Mouse (Mus musculus) common myeloid progenitor, adult 5-6 weeks (primary cell): ENCODE measurements around the gene Sarnp. TPM values are rescaled to one million over a fixed set of nuclear protein-coding genes. Genes with fewer than 3 reads are reported as not detected.

Experiments used
- ATAC-seq: replicated peaks from 2 replicates; pipeline ENCODE4 v1.8.0; 2016; ENCODE audit warnings: low read depth, mild to moderate bottlenecking, moderate TSS enrichment, inconsistent platforms; ENCODE audit not compliant: poor library complexity, severe bottlenecking
- total RNA-seq: library from RNA; stranded (forward); fragments of 200-1000, 187-1606 nt; gene quantifications from 2 replicates; pipeline ENCODE4 v1.2.3, GENCODE M21; 2017

The Sarnp gene
- total RNA-seq, 1 experiment from 2014 or later = 212 TPM

GRCm38 (mm10) chr10:128888941-128889827, 72.1 kb downstream of the Sarnp start:
- ATAC-seq = no peak

GRCm38 (mm10) chr10:128889846-128890245, 72.7 kb downstream of the Sarnp start:
- ATAC-seq = no peak

DNA sequence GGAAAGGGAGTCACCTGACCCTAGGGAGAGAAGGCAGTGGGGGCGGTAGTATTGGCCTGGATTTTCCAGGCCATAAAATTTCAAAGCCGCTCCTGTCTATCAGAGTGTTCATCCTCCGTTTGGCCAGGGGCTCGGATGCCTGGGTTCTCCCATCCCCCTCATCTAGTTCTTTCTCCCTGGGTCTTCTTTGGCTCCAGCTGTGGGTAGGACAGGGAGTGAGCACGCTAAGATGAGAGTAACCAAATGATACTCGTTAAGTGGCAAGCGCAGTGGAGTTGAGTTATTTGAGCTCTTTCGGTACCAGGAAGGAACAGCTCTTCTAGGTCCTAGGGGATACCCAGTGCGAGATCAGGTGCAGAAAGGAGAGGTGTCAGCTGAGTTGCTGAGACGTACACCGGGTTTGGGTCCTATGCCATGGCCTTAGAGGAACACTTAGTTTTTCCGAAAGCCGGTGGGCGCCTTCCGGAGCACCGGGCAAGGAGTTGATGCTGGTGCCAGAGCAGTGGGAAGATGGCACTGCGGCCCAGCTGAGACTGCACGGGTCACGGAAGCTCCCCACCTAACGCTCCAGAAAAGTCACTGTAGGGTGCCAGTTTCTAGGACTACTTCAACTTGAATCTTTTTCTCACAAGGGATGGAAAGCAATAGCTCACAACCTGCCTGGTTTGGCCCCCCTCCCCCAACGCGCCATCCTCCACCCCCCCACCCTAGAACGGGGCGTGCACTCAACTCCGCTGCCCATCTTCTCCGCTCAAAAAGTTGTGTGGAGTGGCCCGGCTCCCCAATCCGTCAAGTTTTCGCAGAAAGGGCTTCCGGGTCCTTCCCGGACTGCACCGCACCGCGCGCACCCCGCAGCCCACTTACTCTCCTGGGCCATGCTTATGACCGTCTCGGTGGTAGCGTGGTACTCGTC, 73.5 kb downstream of the Sarnp start:
- ATAC-seq = 0 out of 2 replicates have a peak, but pooled peaks have one; percentile 5

- ATAC-seq = 0 out of 2 replicates have a peak, but pooled peaks have one; percentile 13
Measured at GRCm38 (mm10) chr10:128891296-128892094, 74.4 kb downstream of the Sarnp start, which contains the start of gene Gdf11. Gene Gdf11 (minus strand): TSS chr10:128891718.

DNA sequence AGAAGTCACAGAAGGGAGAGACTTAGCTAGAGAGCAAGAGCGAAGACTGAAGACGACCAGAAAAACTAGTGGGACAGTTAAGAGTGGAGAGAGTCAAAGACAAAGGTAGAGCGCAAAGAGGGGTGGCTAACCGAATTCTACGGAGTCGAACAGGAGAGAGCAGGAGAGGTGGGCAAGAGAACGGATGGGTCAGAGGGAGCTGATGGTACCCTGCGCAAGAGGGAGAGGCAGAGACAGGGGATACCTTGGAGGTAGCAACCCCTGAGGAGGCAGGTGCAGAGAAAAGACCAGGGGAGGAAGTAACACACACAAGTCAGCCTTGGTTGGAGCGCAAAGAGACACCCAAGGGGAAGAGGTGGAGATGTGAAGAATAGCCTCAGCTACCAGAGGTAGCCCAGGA, 75.1 kb downstream of the Sarnp start:
- ATAC-seq = no peak

- ATAC-seq = peak; percentile 71
Measured at GRCm38 (mm10) chr10:128895437-128895836, 78.3 kb downstream of the Sarnp start.

- ATAC-seq = peak; percentile 7; the same call in 1 of the 2 replicates
Measured at GRCm38 (mm10) chr10:128895952-128896693, 79.0 kb downstream of the Sarnp start.

DNA sequence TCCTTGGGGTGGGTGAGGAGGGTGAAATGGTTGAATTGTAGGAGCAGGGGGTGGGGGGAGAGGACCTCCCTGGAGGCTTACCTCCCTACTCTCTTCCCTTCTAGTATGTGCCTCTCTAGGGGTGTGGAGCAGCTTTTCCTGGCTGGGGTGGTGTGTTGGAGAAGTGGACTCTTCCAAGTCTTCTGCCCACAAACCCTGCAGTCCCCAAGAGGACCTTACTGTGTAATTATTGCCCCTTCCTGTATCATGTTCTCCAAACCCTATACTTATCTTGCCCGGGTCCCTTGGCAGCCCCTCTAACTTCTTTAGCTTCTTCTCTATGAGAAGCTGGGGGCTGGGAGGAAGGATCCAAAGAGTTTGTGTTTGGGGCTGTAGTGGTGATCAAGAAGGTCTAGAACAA, 79.7 kb downstream of the Sarnp start:
- no peak for ATAC-seq

- no peak for ATAC-seq
Measured at GRCm38 (mm10) chr10:128897501-128897900, 80.4 kb downstream of the Sarnp start.

DNA sequence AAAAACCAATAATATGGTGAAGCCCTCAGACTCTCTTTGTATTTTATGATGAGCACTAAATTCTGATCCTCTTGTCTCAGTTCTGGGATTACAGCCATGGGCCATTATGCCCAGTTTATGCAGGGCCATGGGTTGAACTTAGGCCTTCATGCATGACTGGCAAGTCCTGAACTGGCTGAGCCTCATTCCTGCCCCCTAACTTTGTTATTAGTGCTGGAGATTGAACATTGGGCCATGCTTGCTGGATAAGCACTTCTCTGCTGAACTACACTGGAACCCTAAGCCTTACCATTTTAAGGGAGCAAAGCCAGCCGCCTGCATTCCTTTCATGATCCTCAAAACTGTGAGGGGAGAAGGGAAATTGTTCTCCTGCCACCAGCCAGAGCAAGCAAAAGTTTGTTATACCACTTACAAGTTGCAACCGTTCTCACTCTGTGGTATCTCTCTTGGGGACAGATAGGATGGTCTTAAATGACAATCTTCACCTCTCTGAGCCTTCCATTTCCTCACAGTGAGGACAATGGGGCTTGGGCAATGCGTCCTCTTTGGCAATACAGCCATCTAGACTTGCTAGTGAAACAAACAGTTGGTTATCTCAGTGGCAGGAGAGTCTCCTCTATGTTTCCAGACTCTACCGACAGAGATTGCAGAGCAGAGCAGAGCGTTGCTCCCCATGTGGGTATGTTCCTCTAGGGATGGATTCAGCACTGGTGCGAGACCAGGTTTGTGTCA, 82.8 kb downstream of the Sarnp start:
- ATAC-seq = no peak

GRCm38 (mm10) chr10:128900698-128901097, 83.6 kb downstream of the Sarnp start, which contains the start of gene Cd63:
Gene Cd63 (plus strand): TSS chr10:128900989.
- peak; percentile 43; the same call in 1 of the 2 replicates for ATAC-seq

- peak; percentile 33; the same call in 1 of the 2 replicates for ATAC-seq
Measured at GRCm38 (mm10) chr10:128901409-128901808, 84.3 kb downstream of the Sarnp start.

GRCm38 (mm10) chr10:128902409-128902988, 85.4 kb downstream of the Sarnp start:
- peak; percentile 85 for ATAC-seq

DNA sequence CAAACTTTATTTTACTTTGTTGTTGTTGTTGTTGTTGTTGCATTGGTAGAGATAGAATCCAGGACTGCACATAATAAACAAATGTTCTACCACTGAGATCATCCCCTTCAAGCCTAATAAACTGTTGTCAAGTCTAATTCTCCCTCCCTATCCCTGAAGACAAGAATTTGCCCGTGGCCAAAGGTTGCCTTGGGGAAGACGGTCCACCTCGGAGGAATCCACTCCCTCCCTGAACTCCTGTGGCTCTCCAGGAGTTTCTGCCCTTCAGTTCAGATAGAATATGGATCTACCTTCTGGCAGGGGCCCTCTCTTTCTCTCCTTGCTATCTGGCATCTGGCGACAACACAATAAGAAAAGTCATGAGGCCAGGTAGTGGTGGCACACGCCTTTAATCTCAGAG, 87.7 kb downstream of the Sarnp start:
- no peak for ATAC-seq

GRCm38 (mm10) chr10:128908778-128909448, 91.8 kb downstream of the Sarnp start:
- 0 out of 2 replicates have a peak, but pooled peaks have one; percentile 0 for ATAC-seq

DNA sequence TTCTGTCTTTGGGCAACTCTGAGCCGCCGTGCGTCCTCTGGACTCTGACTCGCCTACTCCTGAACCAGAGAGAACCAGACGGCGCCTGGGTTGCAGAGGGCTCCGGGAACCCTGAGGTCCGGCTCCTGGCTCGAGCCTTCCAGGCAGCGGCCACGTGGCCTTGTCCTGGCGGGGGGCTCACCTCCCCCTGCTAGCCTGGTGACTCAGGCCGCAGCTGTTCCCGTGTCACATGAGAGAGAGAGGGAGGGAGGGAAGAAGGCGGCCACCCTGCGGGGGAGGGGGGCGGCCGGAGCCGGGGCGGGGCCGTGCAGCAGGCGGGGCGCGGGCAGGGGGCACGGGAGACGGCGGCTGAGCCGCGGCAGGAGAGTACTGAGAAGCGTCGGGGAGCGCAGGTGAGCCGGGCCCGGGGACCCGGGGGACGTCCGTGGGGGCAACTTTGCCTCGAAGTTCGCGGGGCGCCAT, 92.5 kb downstream of the Sarnp start:
- ATAC-seq = peak; percentile 55
